In the genomic region with DNA sequence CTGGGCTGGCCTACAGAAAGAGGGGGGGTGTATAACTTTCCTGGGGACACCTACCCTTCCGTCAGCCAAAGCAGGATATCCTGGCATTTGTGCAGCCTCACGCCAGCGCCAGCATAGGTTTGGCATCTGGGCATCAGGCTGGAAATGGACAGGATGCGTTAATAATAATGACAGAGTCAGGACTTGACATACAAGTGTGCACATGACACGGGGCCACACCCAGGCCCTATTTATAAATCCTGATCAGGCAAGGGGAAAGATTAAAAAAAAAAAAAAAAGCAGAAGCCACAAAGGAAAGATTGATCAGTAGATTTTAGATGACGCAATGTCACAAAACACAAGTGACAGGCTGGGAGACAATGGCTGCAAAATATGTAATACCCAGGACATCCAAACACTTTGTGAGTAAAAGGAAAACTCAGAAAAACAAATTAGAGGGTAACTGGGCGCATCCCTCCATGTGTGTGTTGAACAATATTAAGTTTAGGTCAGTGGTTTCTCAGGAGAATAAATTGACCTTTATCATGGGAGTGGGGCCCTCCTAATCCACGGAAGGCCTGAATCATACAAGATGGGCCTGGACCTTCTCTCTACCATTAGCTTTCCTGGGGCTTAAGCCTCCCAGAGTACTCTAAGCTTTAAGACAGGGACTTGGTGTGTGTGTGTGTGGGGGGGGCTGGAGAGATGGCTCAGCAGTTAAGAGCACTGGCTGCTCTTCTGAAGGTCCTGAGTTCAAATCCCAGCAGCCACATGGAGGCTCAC, we compare ENCODE assay signal across 21 mouse cellular contexts. TPM values are rescaled to one million over a fixed set of nuclear protein-coding genes. Genes with fewer than 3 reads are reported as not detected.
DNase-seq lines count a peak whose midpoint lies in the region; ATAC-seq and TF ChIP-seq lines count a peak whose summit lies in the region.
"Had no signal": no experiment of that assay in that cellular context is flagged by ENCODE, and none has a peak within 500 bp of the region (broad histone marks: within the 10 kb centered on the region; RNA-seq: fewer than 3 reads in every experiment).

No protein-coding gene starts in this region.

- H3K4me1 ChIP-seq in embryonic facial prominence, embryonic 15.5 days: peaks cover 8% of the 10 kb centered on the region; the same call in 1 of the 2 replicates
- peaks cover 16% of the 10 kb centered on the region for H3K4me1 ChIP-seq in embryonic facial prominence, embryonic 10.5 days
- peaks cover 0 to 4% of the 10 kb centered on the region in 2 experiments; a peak in 3 of 4 replicates for H3K4me1 ChIP-seq in ES-E14 (ENCODE audit: control insufficient read depth in 2 of 2, insufficient read depth in 2 of 2, low read length in 2 of 2, poor library complexity in 1 of 2)
- H3K4me1 ChIP-seq in midbrain, embryonic 15.5 days: peaks cover 12% of the 10 kb centered on the region
- no peaks in the 10 kb centered on the region; the same call in 1 of the 2 replicates for H3K4me1 ChIP-seq in forebrain, postnatal 0 days (ENCODE audit: insufficient read depth)

- no peaks in the 10 kb centered on the region for H3K27me3 ChIP-seq in embryonic facial prominence, embryonic 15.5 days
- no peaks in the 10 kb centered on the region; the same call in 1 of the 2 replicates for H3K27me3 ChIP-seq in embryonic facial prominence, embryonic 10.5 days (replicated peaks; ENCODE audit: low read depth, poor library complexity, severe bottlenecking)
- H3K27me3 ChIP-seq in midbrain, embryonic 15.5 days (replicated peaks): no peaks in the 10 kb centered on the region
- H3K27me3 ChIP-seq in forebrain, postnatal 0 days (ENCODE audit: insufficient read depth, low read length): no peaks in the 10 kb centered on the region
- H3K27me3 ChIP-seq: limb, embryonic 13.5 days; neural tube, embryonic 13.5 days had no signal

- TF ChIP-seq CTCF in forebrain, postnatal 0 days (IDR thresholded peaks at IDR 0.05; ENCODE audit: low read depth): no peak

- no peak overlapping the region for H3K4me2 ChIP-seq in embryonic facial prominence, embryonic 15.5 days (replicated peaks)
- H3K4me2 ChIP-seq in midbrain, embryonic 15.5 days: no peak overlapping the region
- no peak overlapping the region for H3K4me2 ChIP-seq in forebrain, postnatal 0 days (ENCODE audit: low read depth)
- H3K4me2 ChIP-seq: forebrain, embryonic 12.5 days; hindbrain, embryonic 13.5 days; limb, embryonic 13.5 days; liver, embryonic 13.5 days; midbrain, embryonic 12.5 days; neural tube, embryonic 13.5 days had no signal

- 0 out of 2 replicates have a peak overlapping the region, but pooled peaks have one; percentile 17 for H3K27ac ChIP-seq in embryonic facial prominence, embryonic 15.5 days (replicated peaks)
- no peak overlapping the region for H3K27ac ChIP-seq in embryonic facial prominence, embryonic 10.5 days (replicated peaks)
- H3K27ac ChIP-seq in ES-E14 (ENCODE audit: insufficient read depth, low read depth, low read length, poor library complexity, severe bottlenecking): no peak overlapping the region
- no peak overlapping the region for H3K27ac ChIP-seq in midbrain, embryonic 15.5 days
- no peak overlapping the region for H3K27ac ChIP-seq in forebrain, postnatal 0 days (ENCODE audit: low read depth, low read length)
- H3K27ac ChIP-seq: forebrain, embryonic 12.5 days; hindbrain, embryonic 13.5 days; kidney, postnatal 0 days; limb, embryonic 13.5 days; liver, embryonic 13.5 days; midbrain, embryonic 12.5 days; neural tube, embryonic 13.5 days had no signal

- H3K9ac ChIP-seq in embryonic facial prominence, embryonic 15.5 days: no peak overlapping the region
- 0 out of 2 replicates have a peak overlapping the region, but pooled peaks have one; percentile 11 for H3K9ac ChIP-seq in ES-E14 (ENCODE audit: insufficient read depth, low read depth, low read length, poor library complexity, severe bottlenecking)
- no peak overlapping the region for H3K9ac ChIP-seq in midbrain, embryonic 15.5 days
- no peak overlapping the region for H3K9ac ChIP-seq in forebrain, postnatal 0 days
- H3K9ac ChIP-seq: forebrain, embryonic 12.5 days; hindbrain, embryonic 13.5 days; limb, embryonic 13.5 days; liver, embryonic 13.5 days; midbrain, embryonic 12.5 days; neural tube, embryonic 13.5 days had no signal

- no peak for ATAC-seq in embryonic facial prominence, embryonic 15.5 days (ENCODE audit: insufficient number of reproducible peaks, low FRiP score, low TSS enrichment, low read depth)
- no peak for ATAC-seq in midbrain, embryonic 15.5 days (replicated peaks)
- no peak for ATAC-seq in forebrain, postnatal 0 days
- ATAC-seq: activated CD4-positive, CD25-positive, alpha-beta regulatory T cell, adult 4 months had no signal

- no peaks in the 10 kb centered on the region for H3K9me3 ChIP-seq in embryonic facial prominence, embryonic 15.5 days (replicated peaks)
- H3K9me3 ChIP-seq in embryonic facial prominence, embryonic 10.5 days: no peaks in the 10 kb centered on the region
- H3K9me3 ChIP-seq in ES-E14 (ENCODE audit: control insufficient read depth, insufficient read depth, low read depth, low read length): no peaks in the 10 kb centered on the region
- no peaks in the 10 kb centered on the region for H3K9me3 ChIP-seq in midbrain, embryonic 15.5 days
- H3K9me3 ChIP-seq in forebrain, postnatal 0 days (ENCODE audit: low read length): no peaks in the 10 kb centered on the region
- H3K9me3 ChIP-seq: forebrain, embryonic 12.5 days; hindbrain, embryonic 13.5 days; limb, embryonic 13.5 days; liver, embryonic 13.5 days; midbrain, embryonic 12.5 days; neural tube, embryonic 13.5 days had no signal

- no peak for DNase-seq in embryonic facial prominence, embryonic 10.5 days (ENCODE audit: low spot score)
- peak; percentile 21 for DNase-seq in 3134 (ENCODE audit: extremely low read depth, insufficient read length, low spot score)
- no peak for DNase-seq in ES-E14 (ENCODE audit: low read depth, low spot score)
- peak; percentile 44 for DNase-seq in lung, postnatal 14 days
- no peak for DNase-seq in forebrain, postnatal 0 days
- DNase-seq in layer of hippocampus, adult 9-11 months: no peak
- DNase-seq: gastrocnemius, postnatal 14 days; heart, postnatal 10 days; kidney, adult 11 months; layer of hippocampus, postnatal 36 days; liver, embryonic 13.5 days; thymus, postnatal 36 days had no signal

- H3K36me3 ChIP-seq in embryonic facial prominence, embryonic 15.5 days: no peaks in the 10 kb centered on the region
- H3K36me3 ChIP-seq in embryonic facial prominence, embryonic 10.5 days (replicated peaks): no peaks in the 10 kb centered on the region
- no peaks in the 10 kb centered on the region for H3K36me3 ChIP-seq in ES-E14 (ENCODE audit: control insufficient read depth, insufficient read depth, low read length, poor library complexity, severe bottlenecking)
- no peaks in the 10 kb centered on the region for H3K36me3 ChIP-seq in midbrain, embryonic 15.5 days (replicated peaks)
- no peaks in the 10 kb centered on the region for H3K36me3 ChIP-seq in forebrain, postnatal 0 days (ENCODE audit: insufficient read depth)
- H3K36me3 ChIP-seq: forebrain, embryonic 12.5 days; hindbrain, embryonic 13.5 days; limb, embryonic 13.5 days; liver, embryonic 13.5 days; midbrain, embryonic 12.5 days; neural tube, embryonic 13.5 days had no signal

- H3K4me3 ChIP-seq in embryonic facial prominence, embryonic 15.5 days (replicated peaks): no peak overlapping the region
- H3K4me3 ChIP-seq in embryonic facial prominence, embryonic 10.5 days: no peak overlapping the region
- no peak overlapping the region for H3K4me3 ChIP-seq in ES-E14 (ENCODE audit: insufficient read depth in 1 of 2, low read depth in 1 of 2, low read length in 2 of 2, poor library complexity in 1 of 2, severe bottlenecking in 1 of 2)
- no peak overlapping the region for H3K4me3 ChIP-seq in midbrain, embryonic 15.5 days
- no peak overlapping the region for H3K4me3 ChIP-seq in forebrain, postnatal 0 days (ENCODE audit: low read depth, low read length)
- H3K4me3 ChIP-seq: forebrain, embryonic 12.5 days; hindbrain, embryonic 13.5 days; limb, embryonic 13.5 days; liver, embryonic 13.5 days; midbrain, embryonic 12.5 days; neural tube, embryonic 13.5 days had no signal

- 76% methylated on average over 8 of the region's 8 CpGs for WGBS in embryonic facial prominence, embryonic 15.5 days
- WGBS in embryonic facial prominence, embryonic 10.5 days: 87% methylated on average over 8 of the region's 8 CpGs
- 87% methylated on average over 8 of the region's 8 CpGs for WGBS in midbrain, embryonic 15.5 days
- WGBS in forebrain, postnatal 0 days: 83% methylated on average over 8 of the region's 8 CpGs

- in situ Hi-C loops in ES-E14 (cut with MboI; ENCODE audit: low sequenced_read_pairs in 2 of 2, unreplicated experiment in 2 of 2): no loop called here

RNA-seq across cellular contexts. Expression of a gene that starts 4.4 kb away (rescaled TPM):
- polyA plus RNA-seq in embryonic facial prominence, embryonic 15.5 days (2015; fragmentation: Nextera tagmentation; extraction: Ambion mirVana): 196 and 199 TPM in 2 replicates
- polyA plus RNA-seq in embryonic facial prominence, embryonic 10.5 days (2016; fragmentation: Nextera tagmentation; extraction: Ambion mirVana): 79.4 and 87.3 TPM in 2 replicates
- 81.5 and 154 TPM in 2 replicates for total RNA-seq in ES-E14 (2012; rRNA removed)
- polyA plus RNA-seq in midbrain, embryonic 15.5 days (2015; fragmentation: Nextera tagmentation; extraction: Ambion mirVana): 75.2 and 82.0 TPM in 2 replicates
- total RNA-seq in forebrain, postnatal 0 days (2014; rRNA removed): 49.5 and 66.2 TPM in 2 replicates
- 72.3 and 86.6 TPM in 2 replicates for polyA plus RNA-seq in forebrain, postnatal 0 days (2015; fragmentation: Nextera tagmentation; extraction: Ambion mirVana)

RNA-seq across cellular contexts. Expression of a gene that starts 18.0 kb away (rescaled TPM):
- polyA plus RNA-seq in embryonic facial prominence, embryonic 15.5 days (2015; fragmentation: Nextera tagmentation; extraction: Ambion mirVana): 197 and 199 TPM in 2 replicates
- polyA plus RNA-seq in embryonic facial prominence, embryonic 10.5 days (2016; fragmentation: Nextera tagmentation; extraction: Ambion mirVana): 229 and 241 TPM in 2 replicates
- total RNA-seq in ES-E14 (2012; rRNA removed): 152 and 175 TPM in 2 replicates
- polyA plus RNA-seq in midbrain, embryonic 15.5 days (2015; fragmentation: Nextera tagmentation; extraction: Ambion mirVana): 146 and 168 TPM in 2 replicates
- 96.3 and 114 TPM in 2 replicates for total RNA-seq in forebrain, postnatal 0 days (2014; rRNA removed)
- polyA plus RNA-seq in forebrain, postnatal 0 days (2015; fragmentation: Nextera tagmentation; extraction: Ambion mirVana): 120 and 129 TPM in 2 replicates

RNA-seq across cellular contexts. Expression of a gene that starts 21.7 kb away (rescaled TPM):
- 8.5 and 9.7 TPM in 2 replicates for polyA plus RNA-seq in embryonic facial prominence, embryonic 15.5 days (2015; fragmentation: Nextera tagmentation; extraction: Ambion mirVana)
- polyA plus RNA-seq in embryonic facial prominence, embryonic 10.5 days (2016; fragmentation: Nextera tagmentation; extraction: Ambion mirVana): 3.4 and 3.7 TPM in 2 replicates
- total RNA-seq in ES-E14 (2012; rRNA removed): 6.7 and 13.1 TPM in 2 replicates
- polyA plus RNA-seq in midbrain, embryonic 15.5 days (2015; fragmentation: Nextera tagmentation; extraction: Ambion mirVana): 28.7 and 36.4 TPM in 2 replicates
- 351 and 361 TPM in 2 replicates for total RNA-seq in forebrain, postnatal 0 days (2014; rRNA removed)
- 26.2 and 26.9 TPM in 2 replicates for polyA plus RNA-seq in forebrain, postnatal 0 days (2015; fragmentation: Nextera tagmentation; extraction: Ambion mirVana)
- polyA plus RNA-seq: activated CD4-positive, CD25-positive, alpha-beta regulatory T cell, adult 4 months had no signal

RNA-seq across cellular contexts. Expression of a gene that starts 32.5 kb away (rescaled TPM):
- 7.5 and 8.3 TPM in 2 replicates for polyA plus RNA-seq in embryonic facial prominence, embryonic 15.5 days (2015; fragmentation: Nextera tagmentation; extraction: Ambion mirVana)
- polyA plus RNA-seq in embryonic facial prominence, embryonic 10.5 days (2016; fragmentation: Nextera tagmentation; extraction: Ambion mirVana): 10.0 and 11.9 TPM in 2 replicates
- 6.7 and 15.9 TPM in 2 replicates for total RNA-seq in ES-E14 (2012; rRNA removed)
- 160 and 165 TPM in 2 replicates for polyA plus RNA-seq in midbrain, embryonic 15.5 days (2015; fragmentation: Nextera tagmentation; extraction: Ambion mirVana)
- total RNA-seq in forebrain, postnatal 0 days (2014; rRNA removed): 306 and 418 TPM in 2 replicates
- polyA plus RNA-seq in forebrain, postnatal 0 days (2015; fragmentation: Nextera tagmentation; extraction: Ambion mirVana): 118 and 121 TPM in 2 replicates

RNA-seq across cellular contexts. Expression of a gene that starts 44.2 kb away (rescaled TPM):
- polyA plus RNA-seq in embryonic facial prominence, embryonic 15.5 days (2015; fragmentation: Nextera tagmentation; extraction: Ambion mirVana): 9.1 and 9.5 TPM in 2 replicates
- polyA plus RNA-seq in embryonic facial prominence, embryonic 10.5 days (2016; fragmentation: Nextera tagmentation; extraction: Ambion mirVana): 3.9 and 6.5 TPM in 2 replicates
- 6.6 and 7.8 TPM in 2 replicates for total RNA-seq in ES-E14 (2012; rRNA removed)
- polyA plus RNA-seq in midbrain, embryonic 15.5 days (2015; fragmentation: Nextera tagmentation; extraction: Ambion mirVana): 9.0 TPM in 2 replicates
- total RNA-seq in forebrain, postnatal 0 days (2014; rRNA removed): 2.2 and 3.7 TPM in 2 replicates
- 8.7 and 12.4 TPM in 2 replicates for polyA plus RNA-seq in forebrain, postnatal 0 days (2015; fragmentation: Nextera tagmentation; extraction: Ambion mirVana)

Comparison
In these comparisons a context has a peak if more than half of its experiments do, and no peak if none do; other contexts are left out.
1. DNase-seq: peak in 3134 (single experiment) and lung, postnatal 14 days (single experiment); none in embryonic facial prominence, embryonic 10.5 days (single experiment), ES-E14 (single experiment), forebrain, postnatal 0 days (single experiment) and layer of hippocampus, adult 9-11 months (single experiment).